Mouse (Mus musculus): ENCODE data around the gene Zfhx3. TPM values are rescaled to one million over a fixed set of nuclear protein-coding genes. Genes with fewer than 3 reads are reported as not detected.

Zfhx3 gene
- polyA plus RNA-seq, 1 experiment, result 2.5 TPM

DNA sequence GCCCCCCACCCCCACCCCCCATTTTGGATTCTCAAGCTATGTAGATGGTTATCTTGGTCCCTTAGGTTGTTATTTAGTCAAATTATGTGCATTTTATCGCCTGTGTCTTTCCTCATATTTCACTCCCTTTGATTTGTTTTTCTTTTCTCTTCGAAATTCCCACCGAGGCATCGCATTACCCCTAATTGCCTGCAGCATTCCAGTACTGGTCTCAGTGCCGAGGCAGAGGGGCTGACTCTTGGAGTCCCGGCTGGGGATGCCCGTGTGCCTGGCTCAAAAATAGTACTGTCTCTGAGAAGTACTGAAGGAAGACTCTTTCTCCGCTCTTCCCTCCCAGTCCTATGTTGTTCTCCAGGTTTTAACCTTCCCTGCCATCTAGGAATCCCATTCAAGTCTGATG, 125.8 kb downstream of the Zfhx3 start:
- no peak overlapping the region for H3K27ac ChIP-seq (ENCODE audit: insufficient read depth, low read depth, low read length)
- no peaks in the 10 kb centered on the region for H3K4me1 ChIP-seq (ENCODE audit: control insufficient read depth, insufficient read depth, low read length)
- no peak for TF ChIP-seq POLR2A (IDR thresholded peaks at IDR 0.05; ENCODE audit: low read depth, low read length)
- TF ChIP-seq CTCF (conservative IDR thresholded peaks at IDR 0.05; ENCODE audit: insufficient read depth, insufficient read length, low read depth, low read length), result no peak
- H3K4me3 ChIP-seq (ENCODE audit: insufficient read depth, low read depth, low read length), result no peak overlapping the region
- H3K27me3 ChIP-seq (replicated peaks; ENCODE audit: control insufficient read depth, insufficient read depth, low read length), result no peaks in the 10 kb centered on the region
- no peaks in the 10 kb centered on the region for H3K36me3 ChIP-seq (ENCODE audit: control insufficient read depth, insufficient read depth, low read length)
- 15% methylated on average over 8 of the region's 8 CpGs for WGBS
- no peak for DNase-seq

- 78% methylated on average over 4 of the region's 4 CpGs for WGBS
- no peak for TF ChIP-seq POLR2A (IDR thresholded peaks at IDR 0.05; ENCODE audit: low read depth, low read length)
- TF ChIP-seq CTCF (conservative IDR thresholded peaks at IDR 0.05; ENCODE audit: insufficient read depth, insufficient read length, low read depth, low read length), result no peak
- Histone ChIP-seq H3K4me3 (ENCODE audit: insufficient read depth, low read depth, low read length) (no peak overlapping the region), H3K4me1 (ENCODE audit: control insufficient read depth, insufficient read depth, low read length) (no peaks in the 10 kb centered on the region), H3K27me3 (replicated peaks; ENCODE audit: control insufficient read depth, insufficient read depth, low read length) (no peaks in the 10 kb centered on the region), H3K36me3 (ENCODE audit: control insufficient read depth, insufficient read depth, low read length) (no peaks in the 10 kb centered on the region), H3K27ac (ENCODE audit: insufficient read depth, low read depth, low read length) (no peak overlapping the region)
- DNase-seq, result no peak
These were observed 128.0 kb downstream of the Zfhx3 start for GRCm38 (mm10) chr8:108070438-108070837.

DNA sequence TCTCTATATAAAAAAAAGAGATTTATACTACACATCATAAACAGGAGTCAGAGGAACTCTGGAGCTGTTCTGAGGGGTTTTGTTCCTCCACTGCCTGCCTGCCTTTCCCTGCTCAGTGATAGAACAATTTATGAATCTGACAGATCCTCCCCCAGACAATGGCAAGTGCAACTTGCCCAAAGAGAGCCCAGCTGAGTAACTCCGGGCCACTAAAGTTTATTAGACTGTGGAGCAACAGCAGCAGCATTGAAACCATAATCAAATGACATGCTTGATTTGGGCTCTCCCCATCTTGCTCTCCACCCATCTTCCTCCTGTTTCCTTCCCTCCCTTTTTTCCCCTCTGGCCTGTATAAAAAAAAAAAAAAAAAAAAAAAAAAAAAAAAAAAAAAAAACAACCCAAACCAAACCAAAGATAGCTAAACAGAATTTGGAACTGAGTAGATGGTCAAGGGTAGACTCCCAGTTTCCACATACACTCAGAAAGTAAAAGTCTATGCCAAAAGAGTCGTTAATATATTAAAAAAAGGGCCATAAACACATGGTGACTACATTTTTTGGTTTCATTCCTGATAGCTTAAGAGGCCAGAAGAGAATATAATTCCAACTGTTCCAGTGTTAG, 129.8 kb downstream of the Zfhx3 start:
- 39% methylated on average over 2 of the region's 2 CpGs for WGBS

GRCm38 (mm10) chr8:108072853-108073252, 130.4 kb downstream of the Zfhx3 start:
- DNase-seq, result no peak
- 88% methylated on average over 5 of the region's 5 CpGs for WGBS
- no peak for TF ChIP-seq POLR2A (IDR thresholded peaks at IDR 0.05; ENCODE audit: low read depth, low read length)
- Histone ChIP-seq H3K4me1 (ENCODE audit: control insufficient read depth, insufficient read depth, low read length) (no peaks in the 10 kb centered on the region), H3K4me3 (ENCODE audit: insufficient read depth, low read depth, low read length) (no peak overlapping the region), H3K27me3 (replicated peaks; ENCODE audit: control insufficient read depth, insufficient read depth, low read length) (no peaks in the 10 kb centered on the region), H3K36me3 (ENCODE audit: control insufficient read depth, insufficient read depth, low read length) (no peaks in the 10 kb centered on the region), H3K27ac (ENCODE audit: insufficient read depth, low read depth, low read length) (no peak overlapping the region)

More for the DNA sequence above, 129.8 kb downstream of the Zfhx3 start:
- Histone ChIP-seq H3K27ac (ENCODE audit: insufficient read depth, low read depth, low read length) (no peak overlapping the region), H3K4me3 (ENCODE audit: insufficient read depth, low read depth, low read length) (no peak overlapping the region), H3K27me3 (replicated peaks; ENCODE audit: control insufficient read depth, insufficient read depth, low read length) (no peaks in the 10 kb centered on the region), H3K36me3 (ENCODE audit: control insufficient read depth, insufficient read depth, low read length) (no peaks in the 10 kb centered on the region), H3K4me1 (ENCODE audit: control insufficient read depth, insufficient read depth, low read length) (no peaks in the 10 kb centered on the region)
- TF ChIP-seq POLR2A (IDR thresholded peaks at IDR 0.05; ENCODE audit: low read depth, low read length) (no peak), CTCF (conservative IDR thresholded peaks at IDR 0.05; ENCODE audit: insufficient read depth, insufficient read length, low read depth, low read length) (no peak)
- DNase-seq, result no peak

GRCm38 (mm10) chr8:108075176-108075575, 132.7 kb downstream of the Zfhx3 start:
- no peak overlapping the region for H3K4me3 ChIP-seq (ENCODE audit: insufficient read depth, low read depth, low read length)
- DNase-seq, result no peak
- H3K27me3 ChIP-seq (replicated peaks; ENCODE audit: control insufficient read depth, insufficient read depth, low read length), result no peaks in the 10 kb centered on the region
- no peaks in the 10 kb centered on the region for H3K36me3 ChIP-seq (ENCODE audit: control insufficient read depth, insufficient read depth, low read length)
- no peak for TF ChIP-seq CTCF (conservative IDR thresholded peaks at IDR 0.05; ENCODE audit: insufficient read depth, insufficient read length, low read depth, low read length)
- TF ChIP-seq POLR2A (IDR thresholded peaks at IDR 0.05; ENCODE audit: low read depth, low read length), result no peak
- no peaks in the 10 kb centered on the region for H3K4me1 ChIP-seq (ENCODE audit: control insufficient read depth, insufficient read depth, low read length)
- WGBS, result 63% methylated on average over 5 of the region's 5 CpGs
- H3K27ac ChIP-seq (ENCODE audit: insufficient read depth, low read depth, low read length), result no peak overlapping the region

DNA sequence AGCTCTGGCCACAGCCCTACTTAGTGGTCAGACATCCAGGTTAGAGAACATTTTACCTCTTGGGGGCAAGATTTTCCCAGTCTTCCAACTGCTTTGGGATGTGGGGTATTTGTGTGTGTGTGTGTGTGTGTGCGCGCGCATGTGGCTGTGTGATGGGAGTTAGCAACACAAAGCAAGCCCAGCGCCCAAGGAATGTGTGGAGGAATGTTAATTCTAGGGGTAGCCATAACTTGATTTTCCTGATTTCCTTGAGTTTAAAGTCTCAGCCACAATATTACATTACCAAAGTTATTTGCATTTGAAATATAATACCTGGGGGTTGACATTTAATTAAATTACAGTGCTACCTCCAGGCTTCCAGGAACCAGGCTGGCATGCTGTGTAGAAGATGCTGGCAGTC, 136.3 kb downstream of the Zfhx3 start:
- Histone ChIP-seq H3K27me3 (replicated peaks; ENCODE audit: control insufficient read depth, insufficient read depth, low read length) (no peaks in the 10 kb centered on the region), H3K27ac (ENCODE audit: insufficient read depth, low read depth, low read length) (no peak overlapping the region), H3K36me3 (ENCODE audit: control insufficient read depth, insufficient read depth, low read length) (no peaks in the 10 kb centered on the region), H3K4me1 (ENCODE audit: control insufficient read depth, insufficient read depth, low read length) (no peaks in the 10 kb centered on the region), H3K4me3 (ENCODE audit: insufficient read depth, low read depth, low read length) (no peak overlapping the region)
- DNase-seq, result no peak
- WGBS, result 72% methylated on average over 4 of the region's 4 CpGs
- TF ChIP-seq POLR2A (IDR thresholded peaks at IDR 0.05; ENCODE audit: low read depth, low read length) (no peak), CTCF (conservative IDR thresholded peaks at IDR 0.05; ENCODE audit: insufficient read depth, insufficient read length, low read depth, low read length) (no peak)

DNA sequence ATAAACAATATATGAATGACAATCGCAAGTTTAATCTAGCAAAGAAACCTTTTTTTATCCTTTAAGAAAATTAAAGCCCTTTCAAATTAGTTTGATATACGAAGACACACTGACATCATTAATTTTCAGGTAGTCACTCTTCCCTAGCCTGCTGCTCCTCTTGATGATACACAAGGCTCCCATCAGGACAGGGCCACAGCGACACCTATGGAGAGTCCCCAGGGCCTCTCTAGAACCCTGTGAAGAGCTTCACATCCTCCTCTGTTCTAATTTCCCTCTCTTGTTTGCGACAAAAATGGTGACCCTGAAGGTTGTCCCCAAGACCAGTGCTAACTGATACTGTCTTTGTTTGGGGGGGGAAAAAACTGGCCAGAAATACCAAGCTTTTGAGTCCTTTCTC, 144.5 kb downstream of the Zfhx3 start:
- Histone ChIP-seq H3K4me1 (ENCODE audit: control insufficient read depth, insufficient read depth, low read length) (no peaks in the 10 kb centered on the region), H3K27me3 (replicated peaks; ENCODE audit: control insufficient read depth, insufficient read depth, low read length) (no peaks in the 10 kb centered on the region), H3K4me3 (ENCODE audit: insufficient read depth, low read depth, low read length) (no peak overlapping the region), H3K27ac (ENCODE audit: insufficient read depth, low read depth, low read length) (no peak overlapping the region), H3K36me3 (ENCODE audit: control insufficient read depth, insufficient read depth, low read length) (no peaks in the 10 kb centered on the region)
- 73% methylated on average over 4 of the region's 4 CpGs for WGBS
- no peak for DNase-seq
- no peak for TF ChIP-seq POLR2A (IDR thresholded peaks at IDR 0.05; ENCODE audit: low read depth, low read length)

DNA sequence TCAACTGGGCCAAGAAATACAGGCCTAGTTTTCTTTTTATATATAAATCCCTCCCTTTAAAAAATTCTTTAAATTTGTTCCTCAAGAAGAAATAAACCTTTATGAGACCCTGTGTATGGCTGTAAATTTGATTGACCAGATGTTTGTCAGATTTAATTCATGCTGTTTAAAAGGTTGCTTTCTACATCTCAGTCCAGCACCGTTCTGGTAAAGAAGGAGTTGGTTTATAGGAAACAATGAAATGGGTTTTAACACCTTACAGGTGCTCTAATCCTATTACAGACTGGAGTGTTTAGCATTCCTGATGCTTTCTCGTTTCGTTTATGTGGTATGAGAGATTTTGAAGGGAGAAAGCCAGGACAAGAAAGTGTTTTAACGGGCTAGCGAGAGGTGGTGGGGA, 147.2 kb downstream of the Zfhx3 start:
- Histone ChIP-seq H3K36me3 (ENCODE audit: control insufficient read depth, insufficient read depth, low read length) (no peaks in the 10 kb centered on the region), H3K4me1 (ENCODE audit: control insufficient read depth, insufficient read depth, low read length) (no peaks in the 10 kb centered on the region), H3K27ac (ENCODE audit: insufficient read depth, low read depth, low read length) (no peak overlapping the region), H3K27me3 (replicated peaks; ENCODE audit: control insufficient read depth, insufficient read depth, low read length) (no peaks in the 10 kb centered on the region), H3K4me3 (ENCODE audit: insufficient read depth, low read depth, low read length) (no peak overlapping the region)
- DNase-seq, result no peak
- 81% methylated on average over 5 of the region's 5 CpGs for WGBS
- TF ChIP-seq POLR2A (IDR thresholded peaks at IDR 0.05; ENCODE audit: low read depth, low read length) (no peak), CTCF (conservative IDR thresholded peaks at IDR 0.05; ENCODE audit: insufficient read depth, insufficient read length, low read depth, low read length) (no peak)

Measured in kidney, adult 2 months (tissue).